Mouse (Mus musculus): ENCODE data around the gene Phkb. TPM values are rescaled to one million over a fixed set of nuclear protein-coding genes. Genes with fewer than 3 reads are reported as not detected.

Gene Phkb
- polyA plus RNA-seq, 1 experiment: 7.4 TPM

DNA sequence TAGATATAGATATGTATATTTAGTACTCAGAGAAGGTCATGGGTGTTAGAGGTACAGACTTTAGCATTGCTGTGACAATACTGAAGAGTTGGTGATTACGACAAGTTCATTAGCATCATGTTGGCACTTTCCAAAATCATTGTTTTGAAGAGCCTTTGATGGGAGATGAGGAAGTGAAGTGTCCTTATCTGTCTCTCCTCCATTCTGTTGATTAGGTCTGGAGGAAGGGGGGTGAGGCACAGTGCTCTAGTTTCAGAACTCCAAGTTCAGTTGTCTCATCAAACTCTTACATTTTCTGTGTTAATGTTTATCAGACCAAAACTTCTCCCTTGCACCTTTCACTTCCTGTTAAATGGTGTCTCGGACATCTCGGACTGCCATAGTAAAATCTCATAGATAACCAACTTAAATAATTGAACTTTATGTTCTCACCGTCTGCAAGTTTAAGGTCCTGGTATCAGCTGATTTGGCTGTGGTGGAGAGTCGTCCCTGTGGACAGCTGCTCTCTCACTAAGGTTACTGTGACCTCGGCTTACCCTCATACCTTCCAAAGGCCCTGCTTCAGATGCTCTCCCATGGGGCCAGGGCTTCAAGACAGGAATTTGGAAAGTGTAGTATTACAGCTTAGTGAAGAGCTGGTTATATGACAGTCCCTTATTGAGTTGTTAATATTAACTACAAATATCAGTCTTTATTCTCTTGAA lies 194.1 kb downstream of the Phkb start:
- no peaks in the 10 kb centered on the region for H3K36me3 ChIP-seq (ENCODE audit: control insufficient read depth, insufficient read depth, low read length)
- no peaks in the 10 kb centered on the region for H3K27me3 ChIP-seq (ENCODE audit: control insufficient read depth, insufficient read depth, low read length)
- WGBS: 94% methylated on average over 6 of the region's 6 CpGs
- H3K4me1 ChIP-seq (replicated peaks; ENCODE audit: control insufficient read depth, insufficient read depth, low read length): no peaks in the 10 kb centered on the region
- TF ChIP-seq POLR2A (IDR thresholded peaks at IDR 0.05; ENCODE audit: control insufficient read depth, extremely low read depth, insufficient read depth, low read length, poor library complexity): no peak
- TF ChIP-seq CTCF (IDR thresholded peaks at IDR 0.05; ENCODE audit: borderline replicate concordance, control insufficient read depth, extremely low read depth, insufficient read depth, low read length, poor library complexity): no peak
- DNase-seq: no peak
- no peak overlapping the region for H3K27ac ChIP-seq (ENCODE audit: control insufficient read depth, insufficient read depth, low read length)
- no peak overlapping the region for H3K4me3 ChIP-seq (ENCODE audit: control insufficient read depth, insufficient read depth, low read length)

- H3K27me3 ChIP-seq (ENCODE audit: control insufficient read depth, insufficient read depth, low read length): no peaks in the 10 kb centered on the region
- H3K4me3 ChIP-seq (ENCODE audit: control insufficient read depth, insufficient read depth, low read length): no peak overlapping the region
- H3K4me1 ChIP-seq (replicated peaks; ENCODE audit: control insufficient read depth, insufficient read depth, low read length): no peaks in the 10 kb centered on the region
- H3K36me3 ChIP-seq (ENCODE audit: control insufficient read depth, insufficient read depth, low read length): no peaks in the 10 kb centered on the region
- DNase-seq: no peak
- TF ChIP-seq CTCF (IDR thresholded peaks at IDR 0.05; ENCODE audit: borderline replicate concordance, control insufficient read depth, extremely low read depth, insufficient read depth, low read length, poor library complexity): no peak
- TF ChIP-seq POLR2A (IDR thresholded peaks at IDR 0.05; ENCODE audit: control insufficient read depth, extremely low read depth, insufficient read depth, low read length, poor library complexity): no peak
- H3K27ac ChIP-seq (ENCODE audit: control insufficient read depth, insufficient read depth, low read length): no peak overlapping the region
- 96% methylated on average over 4 of the region's 4 CpGs for WGBS
Observed at GRCm38 (mm10) chr8:86035371-86035770, 194.6 kb downstream of the Phkb start.

GRCm38 (mm10) chr8:86038462-86038861 lies 197.7 kb downstream of the Phkb start:
- no peaks in the 10 kb centered on the region for H3K27me3 ChIP-seq (ENCODE audit: control insufficient read depth, insufficient read depth, low read length)
- no peak overlapping the region for H3K27ac ChIP-seq (ENCODE audit: control insufficient read depth, insufficient read depth, low read length)
- no peak overlapping the region for H3K4me3 ChIP-seq (ENCODE audit: control insufficient read depth, insufficient read depth, low read length)
- no peaks in the 10 kb centered on the region for H3K36me3 ChIP-seq (ENCODE audit: control insufficient read depth, insufficient read depth, low read length)
- TF ChIP-seq POLR2A (IDR thresholded peaks at IDR 0.05; ENCODE audit: control insufficient read depth, extremely low read depth, insufficient read depth, low read length, poor library complexity): no peak
- 0 out of 2 replicates have a peak, but pooled peaks cover 2% of the 10 kb centered on the region for H3K4me1 ChIP-seq (replicated peaks; ENCODE audit: control insufficient read depth, insufficient read depth, low read length)
- no peak for DNase-seq
- 94% methylated on average over 3 of the region's 3 CpGs for WGBS

DNA sequence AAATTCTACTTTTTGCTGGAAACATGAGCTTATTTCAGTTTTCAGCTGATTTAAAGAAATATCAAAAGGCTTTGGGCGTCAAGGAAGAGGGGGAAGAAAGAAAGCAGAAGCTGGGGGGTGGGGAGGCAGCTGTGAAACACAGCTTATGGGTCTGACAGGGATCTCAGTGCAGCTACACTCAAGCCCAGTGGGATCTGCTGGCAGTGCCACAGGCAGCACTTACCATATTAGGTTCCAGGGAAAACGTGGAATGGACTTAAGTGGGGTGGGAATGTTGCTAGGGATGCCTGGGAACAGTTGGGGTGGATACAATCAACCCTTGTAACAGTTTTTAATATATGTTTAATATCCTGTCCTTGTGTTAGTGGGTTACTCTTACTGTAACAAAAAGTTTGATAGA lies 201.3 kb downstream of the Phkb start:
- H3K27ac ChIP-seq (ENCODE audit: control insufficient read depth, insufficient read depth, low read length): no peak overlapping the region
- no peaks in the 10 kb centered on the region for H3K36me3 ChIP-seq (ENCODE audit: control insufficient read depth, insufficient read depth, low read length)
- no peaks in the 10 kb centered on the region for H3K27me3 ChIP-seq (ENCODE audit: control insufficient read depth, insufficient read depth, low read length)
- no peak for TF ChIP-seq POLR2A (IDR thresholded peaks at IDR 0.05; ENCODE audit: control insufficient read depth, extremely low read depth, insufficient read depth, low read length, poor library complexity)
- no peak for TF ChIP-seq CTCF (IDR thresholded peaks at IDR 0.05; ENCODE audit: borderline replicate concordance, control insufficient read depth, extremely low read depth, insufficient read depth, low read length, poor library complexity)
- no peak overlapping the region for H3K4me3 ChIP-seq (ENCODE audit: control insufficient read depth, insufficient read depth, low read length)
- H3K4me1 ChIP-seq (replicated peaks; ENCODE audit: control insufficient read depth, insufficient read depth, low read length): 0 out of 2 replicates have a peak, but pooled peaks cover 2% of the 10 kb centered on the region
- WGBS: 60% methylated on average over 2 of the region's 2 CpGs
- DNase-seq: no peak

GRCm38 (mm10) chr8:86050882-86051281 lies 210.1 kb downstream of the Phkb start:
- peaks cover 5% of the 10 kb centered on the region for H3K4me1 ChIP-seq (replicated peaks; ENCODE audit: control insufficient read depth, insufficient read depth, low read length)
- H3K4me3 ChIP-seq (ENCODE audit: control insufficient read depth, insufficient read depth, low read length): no peak overlapping the region
- H3K27me3 ChIP-seq (ENCODE audit: control insufficient read depth, insufficient read depth, low read length): no peaks in the 10 kb centered on the region
- no peaks in the 10 kb centered on the region for H3K36me3 ChIP-seq (ENCODE audit: control insufficient read depth, insufficient read depth, low read length)
- TF ChIP-seq CTCF (IDR thresholded peaks at IDR 0.05; ENCODE audit: borderline replicate concordance, control insufficient read depth, extremely low read depth, insufficient read depth, low read length, poor library complexity) (no peak), POLR2A (IDR thresholded peaks at IDR 0.05; ENCODE audit: control insufficient read depth, extremely low read depth, insufficient read depth, low read length, poor library complexity) (no peak)
- no peak overlapping the region; the same call in 1 of the 2 replicates for H3K27ac ChIP-seq (ENCODE audit: control insufficient read depth, insufficient read depth, low read length)
- 92% methylated on average over 3 of the region's 3 CpGs for WGBS
- no peak for DNase-seq

DNA sequence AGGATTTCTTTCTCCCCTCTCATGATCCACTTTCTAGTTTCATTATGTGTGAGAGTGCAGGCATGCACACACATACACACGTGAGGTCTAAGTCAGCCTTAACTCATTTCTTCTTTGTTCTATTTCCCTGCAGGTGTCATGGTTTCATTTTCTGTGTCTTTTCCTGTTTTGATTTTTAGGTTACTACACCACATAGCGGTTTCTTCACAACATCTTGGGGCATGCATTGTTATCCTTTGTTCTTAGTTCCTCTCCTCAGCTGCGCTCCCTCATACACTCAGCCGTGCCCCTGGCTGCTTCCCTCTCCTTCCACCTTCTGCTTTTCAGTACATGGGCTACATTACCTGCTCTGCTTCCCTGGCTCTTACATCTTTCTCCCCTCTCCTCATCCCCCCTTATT lies 211.2 kb downstream of the Phkb start:
- H3K27me3 ChIP-seq (ENCODE audit: control insufficient read depth, insufficient read depth, low read length): no peaks in the 10 kb centered on the region
- DNase-seq: peak; percentile 48
- no peak overlapping the region for H3K4me3 ChIP-seq (ENCODE audit: control insufficient read depth, insufficient read depth, low read length)
- WGBS: 4% methylated on average over 4 of the region's 4 CpGs
- H3K27ac ChIP-seq (ENCODE audit: control insufficient read depth, insufficient read depth, low read length): no peak overlapping the region; the same call in 1 of the 2 replicates
- H3K36me3 ChIP-seq (ENCODE audit: control insufficient read depth, insufficient read depth, low read length): peaks cover 4% of the 10 kb centered on the region; the same call in 1 of the 2 replicates
- TF ChIP-seq POLR2A (IDR thresholded peaks at IDR 0.05; ENCODE audit: control insufficient read depth, extremely low read depth, insufficient read depth, low read length, poor library complexity) (no peak), CTCF (IDR thresholded peaks at IDR 0.05; ENCODE audit: borderline replicate concordance, control insufficient read depth, extremely low read depth, insufficient read depth, low read length, poor library complexity) (no peak)
- peaks cover 5% of the 10 kb centered on the region for H3K4me1 ChIP-seq (replicated peaks; ENCODE audit: control insufficient read depth, insufficient read depth, low read length)

All from thymus, adult 2 months (tissue).